Mouse (Mus musculus): Measurements from ENCODE around the gene Myo15. TPM values are rescaled to one million over a fixed set of nuclear protein-coding genes. Genes with fewer than 3 reads are reported as not detected.

Myo15 gene
- polyA plus RNA-seq, 1 experiment from 2014 or later, result 0.32 TPM

DNA sequence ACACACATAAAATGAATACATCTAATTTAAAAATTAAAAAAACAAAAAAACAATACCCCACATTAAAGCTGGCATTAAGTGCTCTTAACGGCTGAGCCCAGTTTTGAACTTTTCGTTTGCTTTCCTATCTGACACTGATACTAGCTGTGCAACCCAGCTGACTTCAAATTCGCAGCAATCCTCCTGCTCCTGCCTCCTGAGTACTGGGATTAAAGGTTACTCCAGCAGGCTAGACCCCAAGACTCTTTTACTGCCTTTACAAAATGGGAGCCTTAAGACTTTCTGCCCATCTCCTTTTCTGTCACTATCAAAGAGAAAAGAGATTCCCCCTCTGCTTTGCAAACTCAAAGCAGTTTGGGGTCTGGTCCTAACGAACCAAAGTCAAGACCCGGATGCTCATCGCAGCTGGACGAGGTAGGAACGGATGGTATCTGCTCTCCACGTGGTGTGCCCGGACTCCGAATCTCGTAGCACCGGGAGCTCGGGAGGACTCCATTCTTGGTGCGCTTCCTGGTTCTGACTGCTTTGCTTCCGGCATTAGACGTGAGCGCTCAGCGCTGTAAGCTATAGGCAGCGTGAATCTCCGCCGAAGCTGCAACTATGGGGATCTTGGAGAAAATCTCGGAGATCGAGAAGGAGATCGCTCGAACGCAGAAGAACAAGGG lies 14.9 kb upstream of the Myo15 start, which contains the start of gene Drg2:
Gene Drg2 (plus strand): TSS at position 512 of the 665 bp plus-strand sequence.
- Histone ChIP-seq H3K4me2 (peak within 1 kb of the TSS; percentile 81), H3K9me3 (replicated peaks) (no peaks in the 10 kb centered on the region), H3K9ac (peak within 1 kb of the TSS; percentile 64), H3K4me3 (replicated peaks) (peak within 1 kb of the TSS; percentile 72), H3K4me1 (replicated peaks) (peaks cover 27% of the 10 kb centered on the region), H3K27me3 (no peaks in the 10 kb centered on the region; the same call in 1 of the 2 replicates), H3K27ac (replicated peaks) (peak within 1 kb of the TSS; percentile 56), H3K36me3 (replicated peaks) (peaks cover 31% of the 10 kb centered on the region)
- peak; percentile 87 for ATAC-seq (ENCODE audit: insufficient read depth)
- WGBS (ENCODE audit: insufficient replicate concordance), result 5% methylated on average over 27 of the region's 27 CpGs

DNA sequence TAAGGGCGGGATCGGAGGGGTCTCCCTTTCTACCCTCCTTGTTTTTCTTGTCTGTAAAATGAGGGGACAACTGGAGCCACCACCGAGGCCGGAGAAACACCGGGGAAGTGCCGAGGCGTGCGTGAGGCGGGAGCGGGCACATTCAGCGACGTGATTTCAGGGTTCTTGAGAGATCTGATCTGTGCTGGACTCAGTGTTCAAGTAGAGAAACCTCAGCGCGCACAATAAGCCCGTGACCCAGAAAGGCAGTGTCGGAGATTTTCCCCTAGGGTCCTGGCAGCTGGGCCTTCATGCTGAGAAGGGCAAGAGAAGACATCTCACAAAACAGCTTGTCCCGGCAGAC lies 14.4 kb upstream of the Myo15 start:
- Histone ChIP-seq H3K4me1 (replicated peaks) (peaks cover 27% of the 10 kb centered on the region), H3K27me3 (no peaks in the 10 kb centered on the region; the same call in 1 of the 2 replicates), H3K4me2 (peak overlapping the region; percentile 81), H3K4me3 (replicated peaks) (peak overlapping the region; percentile 72), H3K9ac (peak overlapping the region; percentile 64), H3K9me3 (replicated peaks) (no peaks in the 10 kb centered on the region), H3K36me3 (replicated peaks) (peaks cover 36% of the 10 kb centered on the region), H3K27ac (replicated peaks) (peak overlapping the region; percentile 56)
- WGBS (ENCODE audit: insufficient replicate concordance), result 0% methylated on average over 17 of the region's 17 CpGs
- peak; percentile 16; the same call in 1 of the 2 replicates for ATAC-seq (ENCODE audit: insufficient read depth)

DNA sequence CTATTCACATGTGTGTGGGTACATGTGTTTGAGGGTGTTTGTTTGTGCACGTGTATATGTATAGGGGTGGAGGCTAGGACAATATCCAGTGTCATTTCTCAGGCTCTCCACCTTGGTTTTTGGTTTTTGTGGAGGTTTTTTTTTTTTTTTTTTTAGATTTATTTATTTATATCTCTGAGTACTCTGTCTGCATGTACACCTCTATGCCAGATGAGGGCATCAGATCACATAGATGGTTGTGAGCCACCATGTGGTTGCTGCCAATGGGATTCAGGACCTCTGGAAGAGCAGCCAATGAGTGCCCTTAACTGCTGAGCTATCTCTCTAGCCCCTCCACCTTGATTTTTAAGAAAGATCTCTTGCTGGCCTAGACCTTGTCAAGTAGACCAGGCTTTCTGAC lies 11.2 kb upstream of the Myo15 start:
- no peak for ATAC-seq (ENCODE audit: insufficient read depth)
- peaks cover 27% of the 10 kb centered on the region for H3K4me1 ChIP-seq (replicated peaks)
- no peaks in the 10 kb centered on the region for H3K9me3 ChIP-seq (replicated peaks)
- 76% methylated on average over 1 of the region's 1 CpGs for WGBS (ENCODE audit: insufficient replicate concordance)
- H3K9ac ChIP-seq, result no peak overlapping the region
- no peak overlapping the region for H3K27ac ChIP-seq (replicated peaks)
- no peaks in the 10 kb centered on the region for H3K27me3 ChIP-seq
- peaks cover 69% of the 10 kb centered on the region for H3K36me3 ChIP-seq (replicated peaks)
- H3K4me3 ChIP-seq (replicated peaks), result no peak overlapping the region
- no peak overlapping the region for H3K4me2 ChIP-seq

DNA sequence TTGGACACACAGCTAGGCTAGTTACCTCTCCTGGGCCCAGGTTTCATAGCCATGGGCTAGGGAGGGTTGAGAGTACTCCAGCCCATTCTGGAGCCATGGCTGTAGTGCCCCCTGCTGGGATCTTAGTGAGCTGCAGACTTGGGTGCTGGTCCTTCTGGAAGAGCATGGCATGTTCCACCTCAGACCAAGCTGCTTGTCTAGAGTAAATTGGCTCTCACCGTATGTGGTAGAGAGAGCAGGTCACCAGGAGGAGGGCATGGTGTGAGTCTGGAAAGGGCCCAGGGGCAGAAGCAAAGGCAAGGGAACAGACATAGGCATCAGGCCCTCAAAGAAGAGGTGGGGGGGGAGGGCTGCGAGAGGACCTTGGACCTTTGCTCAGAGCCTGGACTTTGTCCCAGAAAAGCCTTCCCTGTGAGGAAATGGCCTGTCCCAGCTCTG lies 3.2 kb upstream of the Myo15 start:
- Histone ChIP-seq H3K4me3 (replicated peaks) (no peak overlapping the region), H3K27me3 (no peaks in the 10 kb centered on the region), H3K4me2 (no peak overlapping the region), H3K9me3 (replicated peaks) (no peaks in the 10 kb centered on the region), H3K27ac (replicated peaks) (no peak overlapping the region), H3K36me3 (replicated peaks) (peaks cover 78% of the 10 kb centered on the region), H3K9ac (no peak overlapping the region), H3K4me1 (replicated peaks) (peaks cover 8% of the 10 kb centered on the region; the same call in 1 of the 2 replicates)
- 80% methylated on average over 2 of the region's 2 CpGs for WGBS (ENCODE audit: insufficient replicate concordance)
- ATAC-seq (ENCODE audit: insufficient read depth), result 0 out of 2 replicates have a peak, but pooled peaks have one; percentile 12

DNA sequence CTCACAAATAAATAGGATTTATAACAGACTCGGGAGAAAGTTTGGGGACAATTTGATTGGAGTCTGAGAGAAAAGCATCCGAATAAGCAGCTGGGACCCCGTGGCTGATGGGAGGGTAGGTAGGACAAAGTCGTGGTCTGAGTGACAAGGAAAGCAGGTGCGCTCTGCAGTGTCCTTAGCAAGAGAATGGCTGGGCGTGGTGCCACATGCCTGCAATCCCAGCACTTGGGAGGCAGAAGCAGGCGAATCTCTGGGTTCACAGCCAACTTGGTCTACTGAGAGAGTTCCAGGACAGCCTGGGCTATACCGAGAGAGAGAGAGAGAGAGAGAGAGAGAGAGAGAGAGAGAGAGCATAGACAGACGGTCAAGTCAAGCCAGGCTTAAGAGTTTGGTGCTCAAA lies 1.6 kb downstream of the Myo15 start:
- ATAC-seq (ENCODE audit: insufficient read depth), result no peak
- 66% methylated on average over 9 of the region's 9 CpGs for WGBS (ENCODE audit: insufficient replicate concordance)

DNA sequence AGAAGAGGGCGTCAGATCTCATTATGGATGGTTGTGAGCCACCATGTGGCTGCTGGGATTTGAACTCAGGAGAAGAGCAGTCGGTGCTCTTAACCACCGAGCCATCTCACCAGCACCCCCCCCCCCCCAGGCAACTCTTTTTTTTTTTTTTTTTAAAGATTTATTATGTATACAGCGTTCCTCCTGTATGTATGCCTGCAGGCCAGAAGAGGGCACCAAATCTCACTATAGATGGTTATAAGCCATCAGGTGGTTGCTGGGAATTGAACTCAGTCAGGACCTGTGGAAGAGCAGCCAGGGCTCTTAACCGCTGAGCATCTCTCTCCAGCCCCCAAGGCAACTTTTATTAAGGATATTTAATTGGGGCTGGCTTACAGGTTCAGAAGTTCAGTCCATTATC lies 5.4 kb downstream of the Myo15 start:
- Histone ChIP-seq H3K4me3 (replicated peaks) (no peak overlapping the region), H3K9ac (no peak overlapping the region), H3K4me2 (no peak overlapping the region), H3K27me3 (peaks cover 5% of the 10 kb centered on the region), H3K27ac (replicated peaks) (no peak overlapping the region), H3K9me3 (replicated peaks) (no peaks in the 10 kb centered on the region), H3K36me3 (replicated peaks) (no peaks in the 10 kb centered on the region; the same call in 1 of the 2 replicates), H3K4me1 (replicated peaks) (peaks cover 8% of the 10 kb centered on the region; the same call in 1 of the 2 replicates)
- no peak for ATAC-seq (ENCODE audit: insufficient read depth)
- WGBS (ENCODE audit: insufficient replicate concordance), result 78% methylated on average over 5 of the region's 5 CpGs

More for the DNA sequence above, 1.6 kb downstream of the Myo15 start:
- H3K27ac ChIP-seq (replicated peaks), result no peak overlapping the region
- H3K4me1 ChIP-seq (replicated peaks), result peaks cover 7% of the 10 kb centered on the region; the same call in 1 of the 2 replicates
- no peaks in the 10 kb centered on the region for H3K27me3 ChIP-seq
- H3K9me3 ChIP-seq (replicated peaks), result no peaks in the 10 kb centered on the region
- H3K9ac ChIP-seq, result no peak overlapping the region
- H3K4me2 ChIP-seq, result no peak overlapping the region
- H3K36me3 ChIP-seq (replicated peaks), result peaks cover 38% of the 10 kb centered on the region
- no peak overlapping the region for H3K4me3 ChIP-seq (replicated peaks)

DNA sequence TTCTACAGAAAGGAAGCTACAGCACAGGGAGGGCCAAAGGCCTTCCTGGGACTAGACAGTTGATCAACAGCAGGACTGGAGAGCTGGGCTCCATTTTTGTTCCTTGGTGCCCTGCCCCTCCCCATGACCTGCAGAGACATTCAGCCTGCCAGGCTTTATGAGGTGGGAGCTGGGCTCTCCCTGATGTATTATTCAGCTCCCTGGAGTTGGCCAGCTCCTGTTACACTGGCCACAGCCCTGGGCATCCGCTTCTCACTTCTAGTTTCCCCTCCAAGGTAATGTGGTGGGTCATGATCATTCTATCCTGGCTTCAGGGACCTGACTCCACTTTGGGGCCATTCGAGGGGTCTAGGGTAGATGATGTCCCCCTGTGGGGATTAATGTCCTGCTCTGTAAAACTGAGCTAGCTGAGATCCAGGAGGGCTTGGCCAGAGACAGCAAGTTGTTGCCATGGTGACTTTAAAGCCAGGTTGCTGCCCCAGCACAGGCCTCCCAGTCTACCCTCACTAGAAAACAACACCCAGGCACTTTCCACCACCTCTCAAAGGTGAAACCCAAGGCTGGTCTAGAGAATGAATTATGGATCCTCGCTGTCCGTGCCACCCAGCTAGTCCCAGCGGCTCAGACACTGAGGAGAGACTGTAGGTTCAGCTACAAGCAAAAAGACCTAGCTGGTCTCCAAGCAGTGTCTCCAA lies 6.7 kb downstream of the Myo15 start:
- no peak overlapping the region for H3K27ac ChIP-seq (replicated peaks)

DNA sequence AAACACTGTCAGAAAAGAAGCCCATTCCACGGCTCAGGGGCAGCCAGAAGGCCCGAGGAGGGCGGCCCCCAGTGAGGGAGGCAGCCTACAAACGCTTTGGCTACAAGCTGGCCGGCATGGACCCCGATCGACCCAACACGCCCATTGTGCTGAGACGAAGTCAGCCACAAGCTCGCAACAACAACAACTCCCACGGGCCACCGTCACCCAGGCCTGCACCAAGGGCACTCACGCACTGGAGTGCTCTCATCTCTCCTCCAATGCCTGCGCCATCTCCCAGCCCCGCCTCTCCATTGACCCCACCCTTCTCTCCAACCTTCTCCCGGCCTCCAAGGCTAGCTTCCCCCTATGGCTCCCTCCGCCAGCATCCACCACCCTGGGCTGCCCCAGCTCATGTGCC lies 9.0 kb downstream of the Myo15 start:
- Histone ChIP-seq H3K4me1 (replicated peaks) (peaks cover 16% of the 10 kb centered on the region), H3K27me3 (peaks cover 10% of the 10 kb centered on the region), H3K9me3 (replicated peaks) (no peaks in the 10 kb centered on the region), H3K36me3 (replicated peaks) (no peaks in the 10 kb centered on the region), H3K4me3 (replicated peaks) (no peak overlapping the region), H3K4me2 (peak overlapping the region; percentile 38), H3K27ac (replicated peaks) (no peak overlapping the region), H3K9ac (no peak overlapping the region)
- no peak; the same call in 1 of the 2 replicates for ATAC-seq (ENCODE audit: insufficient read depth)
- WGBS (ENCODE audit: insufficient replicate concordance), result 32% methylated on average over 17 of the region's 17 CpGs

More for the DNA sequence above, 6.7 kb downstream of the Myo15 start:
- peaks cover 10% of the 10 kb centered on the region for H3K27me3 ChIP-seq
- H3K4me2 ChIP-seq, result no peak overlapping the region
- WGBS (ENCODE audit: insufficient replicate concordance), result 66% methylated on average over 5 of the region's 5 CpGs
- H3K36me3 ChIP-seq (replicated peaks), result no peaks in the 10 kb centered on the region
- no peak overlapping the region for H3K9ac ChIP-seq
- H3K4me3 ChIP-seq (replicated peaks), result no peak overlapping the region
- no peaks in the 10 kb centered on the region for H3K9me3 ChIP-seq (replicated peaks)
- peaks cover 16% of the 10 kb centered on the region for H3K4me1 ChIP-seq (replicated peaks)
- ATAC-seq (ENCODE audit: insufficient read depth), result no peak

DNA sequence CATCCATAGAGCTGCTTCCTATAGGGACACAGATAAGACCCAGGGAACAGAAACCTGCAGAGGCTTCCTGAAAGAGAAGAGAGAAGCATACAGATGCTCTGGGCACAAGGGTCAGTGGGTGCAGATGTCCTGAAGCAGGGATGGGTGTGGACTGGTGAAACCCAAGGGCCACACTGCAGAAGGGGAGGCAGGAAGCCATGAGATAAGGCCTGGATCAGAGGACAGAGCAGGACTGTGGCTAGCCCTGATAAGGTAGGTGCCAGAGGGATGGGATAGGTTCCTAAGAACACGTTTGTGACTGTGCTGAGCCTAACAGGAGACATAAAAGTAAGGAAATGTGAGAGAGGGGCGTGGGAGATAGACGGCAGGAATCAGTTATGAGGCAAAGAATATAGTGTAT lies 17.1 kb downstream of the Myo15 start:
- H3K27me3 ChIP-seq, result no peaks in the 10 kb centered on the region; the same call in 1 of the 2 replicates
- ATAC-seq (ENCODE audit: insufficient read depth), result peak; percentile 99
- H3K27ac ChIP-seq (replicated peaks), result peak overlapping the region; percentile 82
- peaks cover 45% of the 10 kb centered on the region for H3K4me1 ChIP-seq (replicated peaks)
- H3K9me3 ChIP-seq (replicated peaks), result no peaks in the 10 kb centered on the region
- H3K36me3 ChIP-seq (replicated peaks), result no peaks in the 10 kb centered on the region
- peak overlapping the region; percentile 62 for H3K4me2 ChIP-seq
- peak overlapping the region; percentile 34 for H3K4me3 ChIP-seq (replicated peaks)
- 30% methylated on average over 3 of the region's 3 CpGs for WGBS (ENCODE audit: insufficient replicate concordance)
- peak overlapping the region; percentile 42; the same call in 1 of the 2 replicates for H3K9ac ChIP-seq

DNA sequence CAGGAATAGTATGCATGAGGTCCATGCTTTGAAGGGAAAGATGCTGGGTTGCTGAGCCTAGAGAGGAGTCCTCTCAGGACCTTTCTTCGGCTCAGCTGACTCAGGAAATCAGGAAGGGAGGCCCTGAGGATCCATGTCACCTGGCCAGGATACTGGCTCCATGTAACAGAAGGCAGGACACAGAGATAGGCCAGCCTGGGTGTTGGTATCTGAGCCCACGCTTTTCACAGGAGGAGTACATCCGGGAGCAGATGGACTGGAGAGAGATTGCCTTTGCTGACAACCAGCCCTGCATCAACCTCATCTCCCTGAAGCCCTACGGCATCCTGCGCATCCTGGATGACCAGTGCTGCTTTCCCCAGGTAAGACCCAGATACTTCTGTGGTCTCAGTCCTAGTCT lies 23.6 kb downstream of the Myo15 start:
- Histone ChIP-seq H3K9ac (no peak overlapping the region), H3K9me3 (replicated peaks) (no peaks in the 10 kb centered on the region), H3K4me1 (replicated peaks) (peaks cover 17% of the 10 kb centered on the region), H3K4me2 (no peak overlapping the region), H3K36me3 (replicated peaks) (no peaks in the 10 kb centered on the region), H3K27ac (replicated peaks) (no peak overlapping the region), H3K27me3 (peaks cover 33% of the 10 kb centered on the region), H3K4me3 (replicated peaks) (no peak overlapping the region)
- ATAC-seq (ENCODE audit: insufficient read depth), result no peak
- WGBS (ENCODE audit: insufficient replicate concordance), result 69% methylated on average over 5 of the region's 5 CpGs

DNA sequence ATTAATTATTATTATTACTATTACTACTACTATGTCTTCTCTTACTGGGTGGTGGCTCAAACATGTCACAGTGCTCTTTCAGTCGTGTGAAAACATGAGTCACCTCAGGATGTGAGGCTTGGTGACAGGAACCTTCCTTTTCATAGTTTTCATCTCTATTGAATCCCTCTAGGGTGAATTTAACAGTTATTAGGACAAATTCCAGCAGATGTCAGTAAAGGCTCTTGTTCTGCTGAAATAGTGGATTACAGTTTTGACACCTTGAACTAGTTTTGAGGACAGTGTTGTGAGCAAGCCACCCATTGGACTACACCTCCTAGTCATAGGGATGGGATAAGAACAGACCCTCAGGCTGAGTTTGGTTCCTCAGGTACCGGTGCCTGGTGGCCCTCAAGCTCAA lies 26.6 kb downstream of the Myo15 start:
- H3K27ac ChIP-seq (replicated peaks), result no peak overlapping the region
- ATAC-seq (ENCODE audit: insufficient read depth), result no peak
- H3K36me3 ChIP-seq (replicated peaks), result no peaks in the 10 kb centered on the region
- no peak overlapping the region for H3K4me3 ChIP-seq (replicated peaks)
- H3K4me2 ChIP-seq, result no peak overlapping the region
- no peaks in the 10 kb centered on the region for H3K9me3 ChIP-seq (replicated peaks)
- H3K4me1 ChIP-seq (replicated peaks), result 0 out of 2 replicates have a peak, but pooled peaks cover 3% of the 10 kb centered on the region
- WGBS (ENCODE audit: insufficient replicate concordance), result 49% methylated on average over 2 of the region's 2 CpGs
- peaks cover 37% of the 10 kb centered on the region for H3K27me3 ChIP-seq
- no peak overlapping the region for H3K9ac ChIP-seq
